Mouse (Mus musculus): ENCODE data around the gene Prkaa1. TPM values are rescaled to one million over a fixed set of nuclear protein-coding genes. Genes with fewer than 3 reads are reported as not detected.

Prkaa1 gene
- 10 to 100 TPM; 24.6 to 26.5 TPM for total RNA-seq (2023)

GRCm38 (mm10) chr15:5143361-5144020 lies at the start of gene Prkaa1:
TSS of gene Prkaa1 (plus strand) at chr15:5143861.

GRCm38 (mm10) chr15:5107686-5108654 lies 35.7 kb upstream of the Prkaa1 start, which contains the start of gene Card6:
TSS of gene Card6 (minus strand) at chr15:5108539.

GRCm38 (mm10) chr15:5116270-5117030 lies 27.2 kb upstream of the Prkaa1 start, which contains the start of gene Rpl37:
TSS of gene Rpl37 (plus strand) at chr15:5116645.

GRCm38 (mm10) chr15:5185366-5186292 lies 42.0 kb downstream of the Prkaa1 start, which contains the start of gene Ttc33:
TSS of gene Ttc33 (plus strand) at chr15:5185525.

Other genes with a start within 250 kb of the Prkaa1 start
- gene Mroh2b, start 245.1 kb upstream of the Prkaa1 start, total RNA-seq (2023): not detected
- gene C7, start 80.1 kb upstream of the Prkaa1 start, total RNA-seq (2023): not detected
- gene Card6, start 35.3 kb upstream of the Prkaa1 start, total RNA-seq (2023): 10 to 100 TPM; 18.0 to 21.5 TPM
- gene Rpl37, start 27.2 kb upstream of the Prkaa1 start, total RNA-seq (2023): 100 to 1,000 TPM; 343 to 376 TPM
- 10 to 100 TPM; 17.0 to 18.9 TPM for gene Ttc33, start 41.7 kb downstream of the Prkaa1 start, total RNA-seq (2023)
- 10 to 100 TPM; 19.6 to 23.0 TPM for gene Ptger4, start 100.3 kb downstream of the Prkaa1 start, total RNA-seq (2023)

All from neutrophil, adult 59 days (primary cell).